Mouse (Mus musculus) layer of hippocampus, adult 6 months (tissue): ENCODE measurements around the gene Gm11569. TPM values are rescaled to one million over a fixed set of nuclear protein-coding genes. Genes with fewer than 3 reads are reported as not detected.

Source experiments
- long read RNA-seq, 2 experiments: library from polyadenylated mRNA; unstranded; transcript quantifications; one replicate each; pipeline ENCODE4 v2.0.0; 2019 to 2020
- polyA plus RNA-seq: library from polyadenylated mRNA; unstranded; fragments of <200 nt; fragmentation: Nextera tagmentation; gene quantifications from 2 replicates; pipeline ENCODE4 v1.2.3, GENCODE M21; 2021

Gm11569 gene
- polyA plus RNA-seq: not detected in 2 replicates
- long read RNA-seq, experiment 1: 0 reads
- long read RNA-seq, experiment 2: 0 reads

DNA sequence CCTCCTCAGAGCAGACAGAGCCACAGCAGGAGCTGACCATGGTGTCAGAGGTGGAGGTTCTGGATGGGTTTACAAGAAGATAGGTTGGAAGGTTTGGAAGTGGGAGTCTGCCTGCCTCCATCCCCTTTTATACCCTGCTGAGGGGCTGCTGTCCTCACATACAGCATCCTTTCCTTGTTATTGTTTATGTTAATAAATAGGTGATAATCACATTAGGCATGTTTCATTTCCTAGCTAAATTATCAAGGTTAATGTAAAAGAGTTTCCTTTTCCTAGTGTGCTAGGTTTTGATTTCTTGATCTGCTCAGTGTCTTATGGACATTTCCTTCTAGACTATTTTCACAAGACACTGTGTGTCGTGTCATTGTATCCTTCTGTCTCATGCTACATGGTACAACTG, at the start of gene Gm11569:
Gene Gm11569 (minus strand): TSS at position 101 of the 400 bp plus-strand sequence.

DNA sequence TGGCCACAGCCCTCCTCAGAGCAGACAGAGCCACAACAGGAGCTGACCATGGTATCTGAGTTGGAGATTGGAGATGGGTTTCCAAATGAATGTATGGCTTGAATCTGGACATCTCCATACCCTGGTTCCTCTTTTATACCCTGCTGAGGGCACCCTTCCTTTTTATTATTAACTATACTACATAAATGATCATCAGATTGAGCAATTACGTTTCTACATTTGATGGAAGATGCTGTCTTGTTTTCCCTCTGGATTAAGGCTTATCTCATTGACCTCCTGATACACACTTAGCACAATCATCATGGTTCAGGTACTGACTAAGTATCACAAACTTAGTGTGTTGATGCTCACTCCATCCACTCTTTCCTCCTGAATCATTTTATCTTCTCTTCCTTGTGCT, 39.2 kb upstream of the Gm11569 start, which contains the start of gene 2300003K06Rik:
Gene 2300003K06Rik (minus strand): TSS at position 101 of the 400 bp plus-strand sequence.

DNA sequence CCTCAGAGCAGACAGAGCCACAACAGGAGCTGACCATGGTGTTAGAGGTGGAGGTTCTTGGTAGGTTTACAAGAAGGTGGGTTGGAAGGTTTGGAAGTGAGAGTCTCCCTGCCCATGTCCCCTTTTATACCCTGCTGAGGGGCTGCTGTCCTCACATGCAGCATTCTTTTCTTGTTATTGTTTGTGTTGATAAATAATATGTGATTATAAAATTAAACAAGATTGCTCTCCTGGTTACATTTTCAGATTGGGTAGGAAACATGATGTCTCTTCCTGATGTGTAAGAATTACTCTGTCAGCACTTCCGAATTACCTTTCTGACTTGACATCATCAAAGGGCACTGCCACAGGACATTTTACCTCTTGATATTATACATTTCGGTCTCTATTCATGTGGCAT, 16.8 kb upstream of the Gm11569 start, which contains the start of gene Gm11564:
Gene Gm11564 (minus strand): TSS at position 101 of the 400 bp plus-strand sequence.

DNA sequence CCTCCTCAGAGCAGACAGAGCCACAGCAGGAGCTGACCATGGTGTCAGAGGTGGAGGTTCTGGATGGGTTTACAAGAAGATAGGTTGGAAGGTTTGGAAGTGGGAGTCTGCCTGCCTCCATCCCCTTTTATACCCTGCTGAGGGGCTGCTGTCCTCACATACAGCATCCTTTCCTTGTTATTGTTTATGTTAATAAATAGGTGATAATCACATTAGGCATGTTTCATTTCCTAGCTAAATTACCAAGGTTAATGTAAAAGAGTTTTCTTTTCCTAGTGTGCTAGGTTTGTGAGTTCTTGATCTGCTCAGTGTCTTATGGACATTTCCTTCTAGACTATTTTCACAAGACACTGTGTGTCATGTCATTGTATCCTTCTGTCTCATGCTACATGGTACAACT, 11.1 kb upstream of the Gm11569 start, which contains the start of gene Krtap4-13:
Gene Krtap4-13 (minus strand): TSS at position 101 of the 400 bp plus-strand sequence.

DNA sequence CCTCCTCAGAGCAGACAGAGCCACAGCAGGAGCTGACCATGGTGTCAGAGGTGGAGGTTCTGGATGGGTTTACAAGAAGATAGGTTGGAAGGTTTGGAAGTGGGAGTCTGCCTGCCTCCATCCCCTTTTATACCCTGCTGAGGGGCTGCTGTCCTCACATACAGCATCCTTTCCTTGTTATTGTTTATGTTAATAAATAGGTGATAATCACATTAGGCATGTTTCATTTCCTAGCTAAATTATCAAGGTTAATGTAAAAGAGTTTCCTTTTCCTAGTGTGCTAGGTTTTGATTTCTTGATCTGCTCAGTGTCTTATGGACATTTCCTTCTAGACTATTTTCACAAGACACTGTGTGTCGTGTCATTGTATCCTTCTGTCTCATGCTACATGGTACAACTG, 5.6 kb upstream of the Gm11569 start, which contains the start of gene Gm11554:
Gene Gm11554 (minus strand): TSS at position 101 of the 400 bp plus-strand sequence.

DNA sequence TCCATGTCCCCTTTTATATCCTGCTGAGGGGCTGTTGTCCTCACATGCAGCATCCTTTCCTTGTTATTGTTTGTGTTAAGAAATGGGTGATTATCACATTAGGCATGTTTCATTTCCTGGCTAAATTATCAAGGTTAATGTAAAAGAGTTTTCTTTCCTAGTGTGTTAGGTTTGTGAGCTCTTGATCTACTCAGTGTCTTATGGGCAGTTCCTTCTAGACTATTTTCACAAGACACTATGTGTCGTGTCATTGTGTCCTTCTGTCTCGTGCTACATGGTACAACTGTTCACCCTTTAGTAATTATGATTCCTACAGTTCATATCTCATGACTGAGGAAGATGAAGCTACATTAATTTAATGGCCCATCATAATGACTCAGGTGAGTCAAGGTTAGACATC, 5.4 kb downstream of the Gm11569 start, which contains the start of gene Gm11596:
Gene Gm11596 (minus strand): TSS at position 101 of the 400 bp plus-strand sequence.

DNA sequence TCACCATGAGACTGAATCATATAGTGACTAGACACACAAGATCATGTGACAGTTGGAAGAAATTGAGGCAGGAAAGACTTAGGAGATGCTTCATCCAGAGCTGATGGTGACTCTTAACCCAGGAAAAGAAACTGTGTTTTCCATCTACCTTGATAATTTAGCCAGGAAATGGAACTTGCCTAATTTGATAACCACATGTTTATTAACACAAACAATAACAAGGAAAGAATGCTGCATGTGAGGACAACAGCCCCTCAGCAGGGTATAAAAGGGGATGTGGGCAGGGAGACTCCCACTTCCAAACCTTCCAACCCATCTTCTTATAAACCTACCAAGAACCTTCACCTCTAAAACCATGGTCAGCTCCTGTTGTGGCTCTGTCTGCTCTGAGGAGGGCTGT, 13.8 kb downstream of the Gm11569 start, which contains the start of gene Krtap4-9:
Gene Krtap4-9 (plus strand): TSS at position 301 of the 400 bp plus-strand sequence.

DNA sequence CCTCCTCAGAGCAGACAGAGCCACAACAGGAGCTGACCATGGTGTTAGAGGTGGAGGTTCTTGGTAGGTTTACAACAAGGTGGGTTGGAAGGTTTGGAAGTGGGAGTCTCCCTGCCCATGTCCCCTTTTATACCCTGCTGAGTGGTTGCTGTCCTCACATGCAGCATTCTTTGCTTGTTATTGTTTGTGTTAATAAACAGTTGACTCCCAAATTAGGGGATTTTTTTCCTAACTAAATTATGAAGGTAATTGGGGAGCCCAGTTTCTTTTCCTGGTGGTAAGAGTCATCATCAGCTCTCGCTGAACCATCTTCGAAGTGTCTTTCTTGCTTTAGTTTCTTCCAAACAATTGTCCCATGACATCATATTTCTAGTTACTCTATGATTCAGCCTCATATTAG, 18.1 kb downstream of the Gm11569 start, which contains the start of gene Krtap4-8:
Gene Krtap4-8 (minus strand): TSS at position 101 of the 400 bp plus-strand sequence.

DNA sequence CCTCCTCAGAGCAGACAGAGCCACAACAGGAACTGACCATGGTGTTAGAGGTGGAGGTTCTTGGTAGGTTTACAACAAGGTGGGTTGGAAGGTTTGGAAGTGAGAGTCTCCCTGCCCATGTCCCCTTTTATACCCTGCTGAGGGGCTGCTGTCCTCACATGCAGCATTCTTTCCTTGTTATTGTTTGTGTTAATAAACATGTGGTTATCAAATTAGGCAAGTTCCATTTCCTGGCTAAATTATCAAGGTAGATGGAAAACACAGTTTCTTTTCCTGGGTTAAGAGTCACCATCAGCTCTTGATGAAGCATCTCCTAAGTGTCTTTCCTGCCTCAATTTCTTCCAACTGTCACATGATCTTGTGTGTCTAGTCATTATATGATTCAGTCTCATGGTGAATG, 25.9 kb downstream of the Gm11569 start, which contains the start of gene Gm11595:
Gene Gm11595 (minus strand): TSS at position 101 of the 400 bp plus-strand sequence.

Other genes starting within 250 kb of the Gm11569 start
- gene Krtap3-3, start 248.1 kb downstream of the Gm11569 start, polyA plus RNA-seq: not detected in 2 replicates
- gene Krtap3-2, start 242.1 kb downstream of the Gm11569 start, polyA plus RNA-seq: not detected in 2 replicates
- gene Gm11939, start 239.5 kb downstream of the Gm11569 start, polyA plus RNA-seq: not detected in 2 replicates
- gene Krtap3-1, start 232.3 kb downstream of the Gm11569 start, polyA plus RNA-seq: not detected in 2 replicates
- not detected in 2 replicates for gene Krtap1-5, start 217.9 kb downstream of the Gm11569 start, polyA plus RNA-seq
- not detected in 2 replicates for gene Krtap1-4, start 215.3 kb downstream of the Gm11569 start, polyA plus RNA-seq
- gene Krtap1-3, start 207.6 kb downstream of the Gm11569 start, polyA plus RNA-seq: not detected in 2 replicates
- gene Krtap9-3, start 200.8 kb downstream of the Gm11569 start, polyA plus RNA-seq: not detected in 2 replicates
- not detected in 2 replicates for gene Gm11938, start 195.6 kb downstream of the Gm11569 start, polyA plus RNA-seq
- gene Gm11937, start 188.7 kb downstream of the Gm11569 start, polyA plus RNA-seq: not detected in 2 replicates
- gene Krtap2-4, start 184.1 kb downstream of the Gm11569 start, polyA plus RNA-seq: not detected in 2 replicates
- not detected in 2 replicates for gene Gm11562, start 178.5 kb downstream of the Gm11569 start, polyA plus RNA-seq
- gene Krtap4-1, start 170.7 kb downstream of the Gm11569 start, polyA plus RNA-seq: not detected in 2 replicates
- not detected in 2 replicates for gene Krtap4-2, start 163.8 kb downstream of the Gm11569 start, polyA plus RNA-seq
- not detected in 2 replicates for gene Krtap4-7, start 154.8 kb downstream of the Gm11569 start, polyA plus RNA-seq
- gene Gm11555, start 148.7 kb downstream of the Gm11569 start, polyA plus RNA-seq: not detected in 2 replicates
- not detected in 2 replicates for gene Gm11563, start 140.0 kb downstream of the Gm11569 start, polyA plus RNA-seq
- gene Krtap4-6, start 133.0 kb downstream of the Gm11569 start, polyA plus RNA-seq: not detected in 2 replicates
- not detected in 2 replicates for gene Gm14190, start 108.2 kb downstream of the Gm11569 start, polyA plus RNA-seq
- gene Gm14180, start 64.6 kb downstream of the Gm11569 start, polyA plus RNA-seq: not detected in 2 replicates
- not detected in 2 replicates for gene Gm11595, start 26.0 kb downstream of the Gm11569 start, polyA plus RNA-seq
- not detected in 2 replicates for gene Krtap4-8, start 18.2 kb downstream of the Gm11569 start, polyA plus RNA-seq
- not detected in 2 replicates for gene Krtap4-9, start 13.7 kb downstream of the Gm11569 start, polyA plus RNA-seq
- gene Gm11596, start 5.5 kb downstream of the Gm11569 start, polyA plus RNA-seq: not detected in 2 replicates
- gene Gm11554, start 5.5 kb upstream of the Gm11569 start, polyA plus RNA-seq: not detected in 2 replicates
- not detected in 2 replicates for gene Krtap4-13, start 11.0 kb upstream of the Gm11569 start, polyA plus RNA-seq
- not detected in 2 replicates for gene Gm11564, start 16.7 kb upstream of the Gm11569 start, polyA plus RNA-seq
- not detected in 2 replicates for gene 2300003K06Rik, start 39.1 kb upstream of the Gm11569 start, polyA plus RNA-seq
- not detected in 2 replicates for gene Krtap4-16, start 52.7 kb upstream of the Gm11569 start, polyA plus RNA-seq
- not detected in 2 replicates for gene Gm11568, start 59.0 kb upstream of the Gm11569 start, polyA plus RNA-seq
- not detected in 2 replicates for gene Gm11559, start 65.5 kb upstream of the Gm11569 start, polyA plus RNA-seq
- gene Krtap9-1, start 74.5 kb upstream of the Gm11569 start, polyA plus RNA-seq: not detected in 2 replicates
- not detected in 2 replicates for gene Gm11567, start 80.3 kb upstream of the Gm11569 start, polyA plus RNA-seq
- not detected in 2 replicates for gene Krtap31-1, start 109.0 kb upstream of the Gm11569 start, polyA plus RNA-seq
- gene Gm11565, start 115.8 kb upstream of the Gm11569 start, polyA plus RNA-seq: not detected in 2 replicates
- gene Krtap31-2, start 137.4 kb upstream of the Gm11569 start, polyA plus RNA-seq: not detected in 2 replicates
- not detected in 2 replicates for gene Krtap9-5, start 149.5 kb upstream of the Gm11569 start, polyA plus RNA-seq
- gene Krtap29-1, start 180.1 kb upstream of the Gm11569 start, polyA plus RNA-seq: not detected in 2 replicates
- gene Krtap16-1, start 187.7 kb upstream of the Gm11569 start, polyA plus RNA-seq: not detected in 2 replicates
- gene Krtap17-1, start 195.1 kb upstream of the Gm11569 start, polyA plus RNA-seq: not detected in 2 replicates
- gene Krt33a, start 217.3 kb upstream of the Gm11569 start, polyA plus RNA-seq: not detected in 2 replicates
- gene Krt33b, start 230.9 kb upstream of the Gm11569 start, polyA plus RNA-seq: not detected in 2 replicates
- gene Krt34, start 242.6 kb upstream of the Gm11569 start, polyA plus RNA-seq: not detected in 2 replicates